Mouse (Mus musculus) cerebellum, postnatal 10 days (tissue): ENCODE data around the gene Rbpj.
"Not testable (repeated sequence)": the region's sequence is repeated elsewhere in the genome, so short reads cannot be mapped to it uniquely, and the experiment has no call there.

Source experiments
- DNase-seq, 2 experiments: peaks; one replicate each; pipeline ENCODE4 v3.0.0; 2021; ENCODE audit warnings: mixed read lengths in 2 of 2

Rbpj gene

GRCm38 (mm10) chr5:53516482-53516881 lies 50.5 kb downstream of the Rbpj start:
- DNase-seq, result no peak

- DNase-seq, result no peak
These were observed 51.9 kb downstream of the Rbpj start for GRCm38 (mm10) chr5:53517802-53518201.

- DNase-seq, result no peak
These were observed 53.2 kb downstream of the Rbpj start for GRCm38 (mm10) chr5:53519131-53519530.

DNA sequence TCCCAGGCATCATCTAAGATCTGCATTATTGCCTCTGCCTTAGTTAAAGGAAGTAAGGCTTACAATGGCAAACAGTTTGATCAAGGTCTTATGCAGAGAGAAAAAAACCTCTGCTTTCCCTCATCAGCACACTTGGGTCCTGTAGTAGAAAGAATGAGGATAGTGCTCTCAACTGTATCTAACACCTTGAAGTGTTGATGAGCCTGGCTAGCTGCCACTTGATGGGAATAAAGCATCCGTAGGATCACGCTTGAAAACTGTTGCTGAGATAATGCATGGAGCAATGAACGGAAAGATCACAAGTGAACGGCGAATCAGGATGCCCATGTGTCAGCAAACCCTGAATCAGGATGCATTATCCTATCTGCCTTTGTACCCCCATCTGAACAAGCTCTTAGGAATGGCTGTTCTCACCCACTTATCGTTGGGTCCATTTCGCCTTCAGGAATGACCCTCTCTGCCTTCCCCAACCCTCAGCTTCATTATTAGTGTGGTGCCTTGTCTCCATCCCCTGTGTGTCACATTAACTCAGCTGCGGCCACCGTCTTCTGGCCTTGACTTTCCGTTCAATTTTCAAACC lies 54.1 kb downstream of the Rbpj start:
- no peak for DNase-seq

GRCm38 (mm10) chr5:53523046-53523445 lies 57.1 kb downstream of the Rbpj start:
- DNase-seq, result peak; percentile 59 to 73

DNA sequence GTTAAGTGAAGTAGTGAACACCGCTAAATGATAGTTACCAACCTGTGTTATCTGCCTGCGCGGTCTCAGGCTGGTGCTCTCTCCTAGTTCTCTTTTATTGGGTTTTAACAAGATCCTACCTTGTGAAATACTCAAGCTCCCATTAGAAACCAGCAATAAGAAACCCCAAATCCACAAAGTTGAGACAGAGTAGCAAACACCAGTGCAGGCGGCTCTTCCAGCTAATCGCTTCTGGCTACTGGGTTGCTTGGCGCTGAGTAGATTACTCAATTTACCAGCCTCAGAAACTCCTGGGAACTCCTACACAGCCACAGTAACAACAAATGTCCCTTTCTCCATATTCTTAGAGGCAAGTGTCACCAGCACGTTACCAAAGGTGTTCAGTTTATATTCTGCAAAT lies 58.2 kb downstream of the Rbpj start:
- no peak for DNase-seq

DNA sequence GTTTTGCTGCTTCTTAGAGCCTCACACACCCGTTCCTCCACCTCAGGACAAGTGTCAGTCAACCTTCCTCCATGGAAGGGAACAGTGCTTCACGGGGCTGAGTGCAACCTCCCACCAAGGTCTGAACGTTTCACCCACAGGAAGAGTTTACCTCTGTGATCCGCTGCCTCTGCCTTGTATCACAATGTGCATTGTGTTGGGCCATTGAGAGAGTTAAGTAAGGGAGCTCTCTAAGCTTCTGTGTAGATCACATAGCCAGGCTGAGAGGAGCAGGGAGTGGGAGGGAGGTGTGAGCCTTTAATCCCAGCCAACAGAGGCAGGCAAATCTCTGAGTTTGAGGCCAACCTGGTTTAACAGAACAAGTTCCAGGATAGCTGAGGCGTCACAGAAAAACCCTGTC lies 58.9 kb downstream of the Rbpj start:
- DNase-seq, result no peak

- DNase-seq, result peak; percentile 74 to 85
These were observed 59.5 kb downstream of the Rbpj start for GRCm38 (mm10) chr5:53525305-53526069.

- no peak for DNase-seq
These were observed 60.1 kb downstream of the Rbpj start for GRCm38 (mm10) chr5:53526070-53526430.

GRCm38 (mm10) chr5:53529846-53530245 lies 63.9 kb downstream of the Rbpj start:
- peak; percentile 69 to 72 for DNase-seq

DNA sequence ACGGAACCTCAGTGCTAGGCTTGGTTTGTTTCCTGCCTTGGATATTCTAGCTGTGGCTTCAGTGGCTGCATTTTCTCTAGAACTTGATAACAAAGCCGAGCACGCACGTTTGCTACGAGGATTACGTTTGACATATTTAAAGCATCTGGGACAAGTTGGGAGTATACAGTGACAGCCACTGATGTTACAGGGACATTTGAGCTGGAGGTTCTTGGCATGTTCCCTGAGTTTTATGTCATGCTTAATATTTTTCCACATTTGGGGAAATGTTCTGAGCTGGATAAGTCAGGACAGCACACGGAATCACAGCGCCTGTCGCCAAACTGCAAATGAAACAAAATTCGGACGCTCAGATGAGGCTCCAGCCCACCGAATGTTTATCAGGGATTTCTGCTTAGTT lies 69.1 kb downstream of the Rbpj start:
- no peak for DNase-seq

GRCm38 (mm10) chr5:53536635-53537554 lies 70.9 kb downstream of the Rbpj start:
- no peak for DNase-seq

DNA sequence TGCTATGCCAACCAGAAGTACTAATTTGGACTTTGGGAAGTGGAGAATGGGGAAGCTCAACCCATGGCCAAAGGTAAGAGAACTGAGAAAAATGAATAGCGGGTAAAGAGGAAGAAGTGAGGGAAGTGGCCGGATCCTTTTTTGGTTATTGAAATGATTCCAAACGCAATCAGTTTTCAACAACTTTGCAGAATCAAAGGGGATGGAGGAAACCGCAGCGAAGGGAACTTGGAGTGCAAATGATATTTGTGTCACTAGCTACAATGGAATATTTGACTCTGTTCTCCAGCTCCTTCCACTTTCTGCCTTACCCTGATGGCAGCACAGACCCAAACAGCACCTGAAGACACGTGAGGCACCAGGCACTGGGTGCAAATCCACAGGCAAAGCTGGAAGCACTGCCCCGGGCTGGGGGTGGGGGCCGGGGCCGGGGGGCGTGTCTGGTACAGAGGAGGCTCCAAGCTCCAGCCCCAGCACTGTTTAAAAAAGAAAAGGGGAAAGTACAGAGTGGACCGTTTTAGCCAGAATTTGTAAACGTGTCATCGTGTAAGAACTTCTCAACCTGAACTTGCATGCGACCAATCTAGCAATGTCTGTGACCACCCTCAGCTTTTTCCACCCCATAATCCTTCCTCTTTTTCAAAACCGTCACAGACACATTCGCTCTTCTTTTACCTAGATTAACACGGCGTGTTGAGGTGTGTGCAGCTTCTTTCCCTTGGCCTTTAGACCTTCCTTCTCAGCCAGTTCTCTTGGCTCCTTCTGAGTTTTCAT lies 74.1 kb downstream of the Rbpj start:
- DNase-seq, result no peak

DNA sequence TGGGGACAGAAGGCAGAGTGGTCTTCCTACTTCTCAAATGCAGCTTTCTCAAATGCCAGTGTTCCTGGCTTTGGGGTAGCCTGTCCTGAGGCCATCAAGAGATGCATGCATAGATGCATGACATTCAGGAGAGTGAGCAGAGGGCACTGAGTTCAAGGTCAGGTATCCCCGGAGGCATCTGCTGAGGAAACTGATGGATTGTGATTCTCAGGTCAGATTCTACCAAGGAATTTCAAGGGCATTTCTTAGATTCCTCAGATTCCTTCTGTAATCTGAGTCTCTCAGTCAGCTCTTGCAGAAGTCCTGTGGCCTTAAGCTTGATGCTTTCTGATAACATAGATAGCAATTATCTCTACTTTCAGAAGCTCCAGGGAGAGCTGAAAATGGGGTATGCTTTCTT lies 76.1 kb downstream of the Rbpj start:
- no peak for DNase-seq

- DNase-seq, result no peak
These were observed 77.4 kb downstream of the Rbpj start for GRCm38 (mm10) chr5:53543399-53543798.

GRCm38 (mm10) chr5:53543945-53544344 lies 78.0 kb downstream of the Rbpj start:
- no peak for DNase-seq

DNA sequence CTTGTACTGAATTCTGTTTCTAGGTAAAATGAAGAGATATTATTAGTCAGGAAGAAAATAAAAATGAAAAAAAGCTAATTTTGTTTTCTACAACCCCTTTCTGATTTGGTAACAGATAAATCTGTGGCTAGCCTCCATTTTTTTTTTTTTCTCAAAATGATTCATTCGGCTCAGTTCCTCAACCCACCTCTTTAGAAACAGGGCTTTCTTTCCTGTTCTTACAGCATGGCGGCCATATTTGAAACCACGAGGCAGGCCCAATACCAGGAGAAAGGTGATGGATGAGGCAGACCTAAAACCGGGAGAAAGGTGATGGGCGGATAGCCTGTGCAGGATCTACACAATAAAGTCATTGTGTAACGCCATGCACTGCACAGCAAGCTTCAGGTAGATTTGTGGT lies 80.5 kb downstream of the Rbpj start:
- no peak for DNase-seq

- no peak for DNase-seq
These were observed 81.1 kb downstream of the Rbpj start for GRCm38 (mm10) chr5:53546979-53547472.

DNA sequence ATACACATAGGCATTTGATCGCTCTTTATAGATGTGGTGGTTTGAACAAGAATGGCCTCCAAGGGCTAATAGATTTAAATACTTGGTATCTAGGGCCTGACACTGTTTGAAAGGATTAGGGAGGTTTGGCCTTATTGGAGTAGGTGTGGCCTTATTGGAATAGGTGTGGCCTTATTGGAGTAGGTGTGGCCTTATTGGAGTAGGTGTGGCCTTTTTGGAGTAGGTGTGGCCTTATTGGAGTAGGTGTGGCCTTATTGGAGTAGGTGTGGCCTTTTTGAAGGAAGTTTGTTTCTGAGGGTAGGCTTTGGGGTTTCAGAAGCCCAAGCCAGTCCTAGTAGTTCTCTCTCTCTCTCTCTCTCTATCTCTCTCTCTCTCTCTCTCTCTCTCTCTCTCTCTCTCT lies 84.4 kb downstream of the Rbpj start:
- DNase-seq, result not testable (repeated sequence)

DNA sequence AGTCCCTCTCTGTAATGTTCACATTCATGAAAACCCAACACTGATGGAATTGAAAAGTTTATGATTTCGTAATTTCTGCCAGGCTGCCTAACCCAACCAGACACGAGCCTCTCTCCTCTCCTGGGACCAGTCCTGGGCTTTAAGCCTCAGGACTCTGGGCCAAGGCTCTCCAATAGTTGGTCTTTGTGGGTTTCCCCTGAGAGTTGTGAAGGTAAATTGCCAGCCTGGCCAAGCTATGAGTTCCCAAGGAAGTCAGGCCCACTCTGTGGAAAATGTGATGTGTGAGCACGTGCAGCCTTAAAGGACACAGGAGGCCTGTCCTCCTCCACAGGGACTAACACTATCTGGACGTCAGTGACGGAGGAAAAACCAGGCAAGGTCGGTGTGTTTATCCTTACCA lies 85.4 kb downstream of the Rbpj start:
- no peak for DNase-seq

DNA sequence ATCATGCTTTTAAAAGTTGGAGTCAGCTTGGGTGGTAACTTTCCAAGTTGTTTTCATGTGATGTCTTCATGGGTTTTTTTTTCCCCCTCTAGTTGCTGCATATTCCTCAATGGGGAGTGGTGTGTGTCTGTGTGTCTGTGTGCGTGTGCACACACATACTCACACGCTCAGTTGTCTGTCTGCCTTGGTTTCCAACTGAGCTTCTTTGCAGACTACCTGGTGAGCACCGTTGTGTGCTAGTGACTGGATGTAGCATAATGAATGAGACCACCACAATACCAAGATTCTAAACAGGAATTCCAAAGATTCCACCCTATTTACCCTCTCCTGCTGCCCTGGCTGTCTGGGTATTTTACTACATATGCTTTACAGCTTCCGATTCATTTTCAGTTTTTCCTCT lies 86.0 kb downstream of the Rbpj start:
- no peak for DNase-seq

GRCm38 (mm10) chr5:53553281-53553680 lies 87.3 kb downstream of the Rbpj start:
- no peak for DNase-seq

- no peak for DNase-seq
These were observed 88.2 kb downstream of the Rbpj start for GRCm38 (mm10) chr5:53554180-53554579.
